Mouse (Mus musculus) neural tube, embryonic 14.5 days (tissue): ENCODE measurements around the gene Gpx4. TPM values are rescaled to one million over a fixed set of nuclear protein-coding genes. Genes with fewer than 3 reads are reported as not detected.
A peak's percentile ranks its signal among the peaks of the same experiment; 100 is the strongest.

Source experiments
- ATAC-seq: fragments of 200-750 bp; cut with Nextera tagmentation; 2 replicates; pipeline ENCODE4 v1.8.0; 2017; ENCODE audit warnings: low read depth, mild to moderate bottlenecking, moderate TSS enrichment, moderate library complexity
- H3K27ac ChIP-seq: fragments of 300-500 bp; sonication (generic); 2 replicates; pipeline ENCODE4 v1.5.1; 2014; ENCODE audit warnings: low read depth, mild to moderate bottlenecking, control low read depth, low read length, moderate library complexity, mixed read lengths
- H3K27me3 ChIP-seq: fragments of 300-500 bp; sonication (generic); 2 replicates; pipeline ENCODE4 v1.6.1; 2014; ENCODE audit warnings: low read length; ENCODE audit not compliant: control insufficient read depth, insufficient read depth
- H3K36me3 ChIP-seq: fragments of 300-500 bp; sonication (generic); 2 replicates; pipeline ENCODE4 v1.6.1; 2014; ENCODE audit warnings: low read length, mixed read lengths; ENCODE audit not compliant: control insufficient read depth, insufficient read depth
- H3K4me1 ChIP-seq: fragments of 300-500 bp; sonication (generic); 2 replicates; pipeline ENCODE4 v1.6.1; 2014; ENCODE audit warnings: low read length; ENCODE audit not compliant: control insufficient read depth, insufficient read depth
- H3K4me2 ChIP-seq: fragments of 300-500 bp; sonication (generic); 2 replicates; pipeline ENCODE4 v1.6.1; 2014; ENCODE audit warnings: mild to moderate bottlenecking, low read depth, low read length, control low read depth
- H3K4me3 ChIP-seq: fragments of 300-500 bp; sonication (generic); 2 replicates; pipeline ENCODE4 v1.5.1; 2014; ENCODE audit warnings: low read depth, low read length, control low read depth, mixed read lengths
- H3K9ac ChIP-seq: fragments of 300-500 bp; sonication (generic); replicated peaks from 2 replicates; pipeline ENCODE4 v1.6.1; 2014; ENCODE audit warnings: low read depth, mild to moderate bottlenecking, control low read depth, low read length, mixed read lengths
- H3K9me3 ChIP-seq: fragments of 300-500 bp; sonication (generic); 2 replicates; pipeline ENCODE4 v1.6.1; 2016; ENCODE audit warnings: low read length; ENCODE audit not compliant: control insufficient read depth
- WGBS: fragments of 180-500 bp; shearing (Covaris S2); extraction: QIAGEN DNeasy Blood & Tissue Kit; methylation state at CpG from one replicate; pipeline ENCODE4 v1.1.7; 2014; 5-methylcytosine and 5-hydroxymethylcytosine counted together
- polyA plus RNA-seq: library from polyadenylated mRNA; unstranded; fragments of >200 nt; fragmentation: Nextera tagmentation; extraction: Ambion mirVana; gene quantifications from 2 replicates; pipeline ENCODE4 v1.2.1, GENCODE M21; 2014

The Gpx4 gene
- polyA plus RNA-seq: 512 and 546 TPM in 2 replicates

DNA sequence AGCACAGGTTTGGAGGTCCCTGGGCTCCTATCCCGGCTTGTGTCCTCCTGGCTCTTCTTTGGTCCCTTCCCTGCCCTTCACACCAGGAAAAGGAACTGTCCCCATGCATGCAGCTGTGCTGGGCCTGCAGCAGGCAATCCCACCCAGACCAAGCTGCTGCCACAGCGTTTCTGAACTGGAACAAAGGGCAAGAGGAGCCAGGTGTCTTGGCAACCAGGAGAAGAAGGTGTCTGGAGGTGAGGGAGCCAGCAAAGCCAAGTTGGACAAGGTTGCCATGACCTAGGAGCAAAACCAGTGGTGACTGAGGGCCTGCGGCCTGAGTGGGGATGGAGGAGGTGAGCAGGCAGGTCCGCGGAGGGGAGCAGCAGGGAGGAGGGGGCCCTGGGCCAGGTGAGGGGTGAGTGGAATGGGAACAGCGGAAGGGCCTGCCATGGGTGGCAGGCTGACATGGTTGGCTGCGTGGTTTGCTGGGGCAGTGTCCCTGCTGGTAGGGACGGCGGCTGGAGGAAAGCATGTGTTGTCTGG is at the start of gene Gpx4:
Gene Gpx4, plus strand, starts transcription at position 126 of the 525 bp plus-strand sequence.
- H3K4me3 ChIP-seq: no peak within 1 kb of the TSS
- no peaks in the 10 kb centered on the region for H3K36me3 ChIP-seq
- H3K9ac ChIP-seq: no peak within 1 kb of the TSS
- H3K27me3 ChIP-seq: no peaks in the 10 kb centered on the region; the same call in 1 of the 2 replicates
- ATAC-seq: no peak
- H3K4me2 ChIP-seq: no peak within 1 kb of the TSS
- H3K27ac ChIP-seq: no peak within 1 kb of the TSS
- no peaks in the 10 kb centered on the region for H3K4me1 ChIP-seq
- WGBS: 37% methylated on average over 9 of the region's 9 CpGs
- no peaks in the 10 kb centered on the region for H3K9me3 ChIP-seq

DNA sequence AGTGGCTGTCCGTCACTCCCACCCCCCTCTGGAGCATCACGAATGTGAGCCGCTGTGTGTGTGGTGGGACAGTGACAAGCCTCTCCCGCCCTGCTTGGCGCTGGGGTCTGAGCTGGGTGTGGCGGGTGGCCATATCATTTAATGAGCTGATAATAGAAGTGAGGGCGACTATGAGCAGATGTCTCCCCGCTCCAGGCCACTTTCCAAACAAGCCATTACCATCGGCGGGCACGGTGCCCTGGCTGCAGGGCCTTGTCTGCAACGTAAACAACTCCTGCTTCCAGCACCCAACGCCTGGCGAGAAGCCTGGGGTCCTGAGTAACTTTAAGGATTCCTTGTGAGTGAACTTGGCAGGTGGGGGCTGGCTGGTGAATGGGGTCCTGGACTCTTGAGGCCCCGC is 49.1 kb upstream of the Gpx4 start:
- H3K4me1 ChIP-seq: peaks cover 8% of the 10 kb centered on the region
- peak overlapping the region; percentile 60 for H3K27ac ChIP-seq
- 0 out of 2 replicates have a peak, but pooled peaks cover 2% of the 10 kb centered on the region for H3K27me3 ChIP-seq
- H3K9me3 ChIP-seq: no peaks in the 10 kb centered on the region
- 9% methylated on average over 15 of the region's 15 CpGs for WGBS
- peak overlapping the region; percentile 37 for H3K4me3 ChIP-seq
- H3K9ac ChIP-seq: 0 out of 2 replicates have a peak overlapping the region, but pooled peaks have one; percentile 32
- peak overlapping the region; percentile 57 for H3K4me2 ChIP-seq
- H3K36me3 ChIP-seq: no peaks in the 10 kb centered on the region
- peak; percentile 28; the same call in 1 of the 2 replicates for ATAC-seq

DNA sequence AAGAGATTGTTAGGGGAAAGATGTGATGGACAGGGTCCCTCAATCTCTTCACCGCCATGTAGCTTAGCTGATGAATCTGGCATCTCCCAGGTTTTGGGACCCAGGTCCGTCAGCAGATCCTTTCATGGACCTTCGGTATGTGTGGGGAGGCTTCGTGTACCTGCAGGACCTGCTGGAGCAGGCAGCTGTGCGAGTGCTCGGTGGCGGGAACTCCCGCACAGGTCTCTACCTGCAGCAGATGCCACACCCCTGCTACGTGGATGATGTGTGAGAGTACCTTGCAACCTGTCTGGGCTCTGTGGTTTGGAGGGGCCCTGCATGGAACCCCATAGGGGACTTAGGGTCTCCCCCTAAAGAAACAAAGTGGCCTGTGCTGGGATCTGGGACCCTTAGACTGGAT is 45.0 kb upstream of the Gpx4 start:
- no peaks in the 10 kb centered on the region for H3K36me3 ChIP-seq
- 78% methylated on average over 9 of the region's 9 CpGs for WGBS
- H3K27me3 ChIP-seq: 0 out of 2 replicates have a peak, but pooled peaks cover 2% of the 10 kb centered on the region
- peaks cover 8% of the 10 kb centered on the region for H3K4me1 ChIP-seq
- no peak for ATAC-seq
- no peak overlapping the region for H3K27ac ChIP-seq
- H3K9me3 ChIP-seq: no peaks in the 10 kb centered on the region
- H3K4me2 ChIP-seq: no peak overlapping the region
- H3K4me3 ChIP-seq: no peak overlapping the region
- H3K9ac ChIP-seq: no peak overlapping the region

DNA sequence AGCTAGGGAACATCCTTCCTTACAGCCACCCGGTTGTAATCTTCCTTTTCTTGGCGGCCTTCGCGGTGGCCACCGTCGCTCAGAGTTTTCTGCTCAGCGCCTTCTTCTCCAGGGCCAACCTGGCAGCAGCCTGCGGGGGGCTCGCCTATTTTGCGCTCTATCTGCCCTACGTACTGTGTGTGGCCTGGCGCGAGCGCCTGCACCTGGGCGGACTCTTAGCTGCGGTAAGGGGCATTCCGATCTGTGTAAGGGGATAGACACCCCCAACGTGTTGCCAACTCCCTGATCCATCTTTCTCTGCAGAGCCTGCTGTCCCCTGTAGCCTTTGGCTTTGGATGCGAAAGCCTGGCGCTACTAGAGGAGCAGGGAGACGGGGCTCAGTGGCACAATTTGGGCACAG is 44.1 kb upstream of the Gpx4 start:
- no peak overlapping the region for H3K9ac ChIP-seq
- no peaks in the 10 kb centered on the region for H3K36me3 ChIP-seq
- ATAC-seq: no peak
- 19% methylated on average over 21 of the region's 21 CpGs for WGBS
- H3K27ac ChIP-seq: no peak overlapping the region
- no peak overlapping the region for H3K4me2 ChIP-seq
- 0 out of 2 replicates have a peak, but pooled peaks cover 2% of the 10 kb centered on the region for H3K27me3 ChIP-seq
- no peaks in the 10 kb centered on the region for H3K9me3 ChIP-seq
- H3K4me1 ChIP-seq: peaks cover 5% of the 10 kb centered on the region
- no peak overlapping the region for H3K4me3 ChIP-seq

GRCm38 (mm10) chr10:80003374-80004232 is 43.4 kb upstream of the Gpx4 start:
- Histone ChIP-seq H3K9me3 (no peaks in the 10 kb centered on the region), H3K9ac (no peak overlapping the region), H3K4me2 (no peak overlapping the region), H3K36me3 (no peaks in the 10 kb centered on the region), H3K27me3 (0 out of 2 replicates have a peak, but pooled peaks cover 2% of the 10 kb centered on the region), H3K4me3 (no peak overlapping the region), H3K27ac (no peak overlapping the region), H3K4me1 (no peaks in the 10 kb centered on the region)
- no peak for ATAC-seq
- 63% methylated on average over 9 of the region's 9 CpGs for WGBS

GRCm38 (mm10) chr10:80004233-80004705 is 42.7 kb upstream of the Gpx4 start:
- ATAC-seq: no peak
- H3K27me3 ChIP-seq: 0 out of 2 replicates have a peak, but pooled peaks cover 2% of the 10 kb centered on the region

GRCm38 (mm10) chr10:80011740-80012139 is 35.2 kb upstream of the Gpx4 start:
- H3K27me3 ChIP-seq: peaks cover 31% of the 10 kb centered on the region
- ATAC-seq: no peak
- no peak overlapping the region for H3K9ac ChIP-seq
- no peak overlapping the region for H3K4me2 ChIP-seq
- no peak overlapping the region for H3K4me3 ChIP-seq
- no peaks in the 10 kb centered on the region for H3K4me1 ChIP-seq
- H3K36me3 ChIP-seq: peaks cover 14% of the 10 kb centered on the region; the same call in 1 of the 2 replicates
- no peak overlapping the region for H3K27ac ChIP-seq
- WGBS: 83% methylated on average over 6 of the region's 6 CpGs
- no peaks in the 10 kb centered on the region for H3K9me3 ChIP-seq

More at GRCm38 (mm10) chr10:80004233-80004705, 42.7 kb upstream of the Gpx4 start:
- H3K4me1 ChIP-seq: no peaks in the 10 kb centered on the region
- 94% methylated on average over 8 of the region's 8 CpGs for WGBS
- no peaks in the 10 kb centered on the region for H3K9me3 ChIP-seq
- no peak overlapping the region for H3K4me3 ChIP-seq
- H3K4me2 ChIP-seq: no peak overlapping the region
- H3K9ac ChIP-seq: no peak overlapping the region
- H3K27ac ChIP-seq: no peak overlapping the region
- no peaks in the 10 kb centered on the region for H3K36me3 ChIP-seq

DNA sequence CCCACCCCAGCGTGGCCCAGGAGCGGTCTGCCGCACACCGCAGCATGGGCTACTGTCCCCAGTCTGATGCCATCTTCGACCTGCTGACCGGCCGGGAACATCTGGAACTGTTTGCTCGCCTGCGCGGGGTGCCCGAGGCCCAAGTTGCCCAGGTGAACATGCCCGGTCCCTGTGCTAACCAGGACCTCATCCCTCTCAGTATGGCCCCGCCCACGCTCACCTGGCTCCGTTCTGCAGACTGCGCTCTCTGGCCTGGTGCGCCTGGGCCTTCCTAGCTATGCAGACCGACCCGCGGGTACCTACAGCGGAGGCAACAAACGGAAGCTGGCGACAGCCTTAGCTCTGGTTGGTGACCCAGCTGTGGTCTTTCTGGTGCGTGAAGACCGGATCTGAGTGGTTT is 33.4 kb upstream of the Gpx4 start:
- WGBS: 29% methylated on average over 25 of the region's 25 CpGs

More for the DNA sequence above, 33.4 kb upstream of the Gpx4 start:
- ATAC-seq: no peak
- H3K4me3 ChIP-seq: no peak overlapping the region
- H3K9me3 ChIP-seq: no peaks in the 10 kb centered on the region
- H3K27ac ChIP-seq: no peak overlapping the region
- no peak overlapping the region for H3K4me2 ChIP-seq
- H3K4me1 ChIP-seq: no peaks in the 10 kb centered on the region
- H3K9ac ChIP-seq: no peak overlapping the region
- peaks cover 14% of the 10 kb centered on the region; the same call in 1 of the 2 replicates for H3K36me3 ChIP-seq
- peaks cover 31% of the 10 kb centered on the region for H3K27me3 ChIP-seq
